Mouse (Mus musculus): ENCODE results near the gene Adck2.
A peak's percentile ranks its signal among the peaks of the same experiment; 100 is the strongest.

Adck2 gene

GRCm38 (mm10) chr6:39556900-39557659 lies 16.6 kb upstream of the Adck2 start:
- no peak for DNase-seq (ENCODE audit: extremely low read depth, low read depth, low spot score)

DNA sequence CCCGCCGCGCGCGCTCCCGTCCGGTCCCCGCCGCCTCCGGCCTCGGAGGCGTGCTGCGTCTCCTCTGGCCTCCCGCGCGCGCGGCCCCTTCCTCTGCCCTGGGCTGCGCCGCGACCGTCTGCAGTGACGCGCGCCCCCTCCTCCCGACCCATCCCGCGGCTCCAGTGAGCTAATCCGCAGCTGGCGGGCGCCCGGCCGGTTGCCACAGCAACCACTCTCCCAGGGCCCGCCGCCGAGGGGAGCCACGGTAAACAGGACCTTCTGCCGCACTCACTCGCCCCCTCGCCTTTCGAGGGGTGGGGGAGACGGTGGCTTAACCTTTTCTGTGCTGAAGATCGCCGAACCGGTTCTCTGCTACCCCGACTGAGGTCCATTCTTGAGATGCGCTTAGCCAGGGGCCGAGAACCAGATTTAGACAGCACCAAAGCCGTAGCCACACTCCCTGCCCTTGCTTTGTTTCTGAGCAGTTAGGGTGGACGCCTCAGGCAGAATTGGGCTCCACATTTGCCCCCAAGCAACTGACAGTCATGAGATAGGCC lies 15.9 kb upstream of the Adck2 start, which contains the start of gene Dennd2a:
Dennd2a (minus strand) TSS at position 145 of the 539 bp plus-strand sequence.
- DNase-seq (ENCODE audit: extremely low read depth, low read depth, low spot score), result no peak

GRCm38 (mm10) chr6:39559276-39559939 lies 14.3 kb upstream of the Adck2 start:
- DNase-seq (ENCODE audit: extremely low read depth, low read depth, low spot score), result no peak

GRCm38 (mm10) chr6:39562166-39563015 lies 11.3 kb upstream of the Adck2 start:
- DNase-seq (ENCODE audit: extremely low read depth, low read depth, low spot score), result no peak

DNA sequence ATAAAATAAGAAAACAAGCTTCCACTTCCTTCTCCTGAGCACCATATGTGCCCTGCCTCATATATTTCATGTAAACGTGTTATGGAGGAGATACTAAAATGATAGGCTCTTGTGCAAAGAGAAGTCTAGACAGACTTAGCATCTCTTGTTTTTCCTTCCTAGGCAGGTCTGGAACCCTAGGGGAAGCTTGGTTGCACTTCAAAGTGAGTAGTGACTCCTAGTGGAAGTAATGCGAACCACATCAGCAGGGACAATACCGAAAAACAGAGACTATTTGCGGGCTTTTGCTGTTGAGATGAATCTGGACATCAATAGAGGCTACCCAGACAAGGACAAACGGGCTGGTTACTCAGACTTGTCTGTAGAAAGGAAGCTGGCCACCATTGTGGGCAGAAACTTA lies 6.1 kb upstream of the Adck2 start:
- no peak for DNase-seq (ENCODE audit: extremely low read depth, low read depth, low spot score)

- DNase-seq (ENCODE audit: extremely low read depth, low read depth, low spot score), result no peak
Observed at GRCm38 (mm10) chr6:39570426-39570825, 3.2 kb upstream of the Adck2 start.

DNA sequence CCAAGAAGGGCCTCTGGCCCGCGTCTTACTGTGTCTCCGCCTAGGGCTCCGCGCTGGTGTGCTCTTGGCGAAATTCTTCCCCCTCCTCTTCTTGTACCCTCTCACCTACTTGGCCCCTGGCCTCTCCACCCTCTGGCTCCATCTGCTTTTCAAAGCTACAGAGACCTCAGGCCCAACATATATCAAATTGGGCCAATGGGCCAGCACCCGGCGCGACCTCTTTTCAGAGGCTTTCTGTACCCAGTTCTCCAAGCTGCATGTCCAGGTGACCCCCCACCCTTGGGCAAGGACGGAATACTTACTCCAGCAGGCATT lies 839 bp downstream of the Adck2 start:
- DNase-seq (ENCODE audit: extremely low read depth, low read depth, low spot score), result no peak

DNA sequence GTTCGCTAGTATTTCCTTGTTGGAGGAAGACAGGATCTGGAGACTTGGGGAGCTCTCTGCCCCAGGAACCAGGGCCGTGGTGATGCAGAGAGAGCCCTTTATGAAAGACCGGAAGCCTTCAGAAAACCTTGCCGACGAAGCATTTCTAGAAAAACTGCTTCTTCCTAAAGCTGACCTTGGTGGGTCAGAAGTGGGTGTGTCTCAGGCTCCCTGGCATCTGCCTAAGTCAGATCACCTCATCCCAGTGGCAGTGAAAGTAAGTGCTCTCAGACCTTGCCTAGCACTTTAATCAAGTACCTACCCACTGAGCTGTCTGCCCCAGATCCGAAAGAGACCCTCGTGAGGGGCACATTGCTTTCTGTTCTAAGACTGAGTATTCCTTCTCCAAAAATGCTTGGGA lies 1.3 kb downstream of the Adck2 start:
- no peak for DNase-seq (ENCODE audit: extremely low read depth, low read depth, low spot score)

DNA sequence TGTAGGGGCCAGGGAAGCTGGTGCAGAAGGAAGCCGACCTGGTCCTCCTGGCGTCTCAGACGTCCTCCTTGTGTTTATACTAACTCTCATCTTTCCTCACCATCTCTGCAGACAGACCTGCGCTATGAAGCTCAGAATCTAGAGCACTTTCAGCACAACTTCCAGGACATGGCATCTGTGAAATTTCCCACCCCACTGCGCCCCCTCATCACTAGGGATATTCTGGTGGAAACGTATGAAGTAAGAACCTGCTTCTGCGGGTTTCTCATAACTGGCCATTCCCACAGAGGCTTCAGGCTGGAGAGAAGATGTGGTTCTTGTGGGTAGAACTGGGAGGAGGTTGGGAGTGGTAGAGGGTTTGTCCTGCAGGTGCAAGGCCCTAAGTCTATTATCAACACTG lies 5.9 kb downstream of the Adck2 start:
- no peak for DNase-seq (ENCODE audit: extremely low read depth, low read depth, low spot score)

- no peak for DNase-seq (ENCODE audit: extremely low read depth, low read depth, low spot score)
Observed at GRCm38 (mm10) chr6:39580558-39580957, 6.9 kb downstream of the Adck2 start.

- DNase-seq (ENCODE audit: extremely low read depth, low read depth, low spot score), result no peak
Observed at GRCm38 (mm10) chr6:39581087-39581784, 7.6 kb downstream of the Adck2 start.

DNA sequence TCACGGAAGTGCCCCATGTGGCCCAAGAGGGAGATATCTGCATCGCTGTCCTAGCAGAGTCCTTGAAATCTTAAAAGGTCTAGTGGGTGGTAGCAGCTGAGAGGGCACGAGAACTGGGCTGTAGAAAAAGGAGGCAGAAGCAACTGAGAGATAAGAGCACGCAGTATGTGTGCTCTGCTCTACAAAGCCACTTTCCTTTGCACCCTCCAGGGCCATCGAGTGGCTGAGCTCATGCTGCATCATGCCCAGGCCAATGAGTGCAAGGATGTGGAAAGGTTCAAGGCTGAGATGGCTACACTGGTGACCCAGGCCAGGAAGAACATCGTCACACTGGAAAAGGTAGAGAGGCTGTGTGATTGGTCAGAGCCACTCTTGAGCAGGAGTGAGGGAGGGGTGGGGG lies 11.8 kb downstream of the Adck2 start, which contains the start of gene Gm42420:
Gm42420 (plus strand) TSS at position 237 of the 400 bp plus-strand sequence.
- DNase-seq (ENCODE audit: extremely low read depth, low read depth, low spot score), result no peak

- DNase-seq (ENCODE audit: extremely low read depth, low read depth, low spot score), result no peak
Observed at GRCm38 (mm10) chr6:39591481-39591880, 17.8 kb downstream of the Adck2 start.

GRCm38 (mm10) chr6:39592401-39593214 lies 18.9 kb downstream of the Adck2 start, which contains the start of gene Ndufb2:
Gene Ndufb2, plus strand, starts transcription at chr6:39592574.
- peak; percentile 83 for DNase-seq (ENCODE audit: extremely low read depth, low read depth, low spot score)

DNA sequence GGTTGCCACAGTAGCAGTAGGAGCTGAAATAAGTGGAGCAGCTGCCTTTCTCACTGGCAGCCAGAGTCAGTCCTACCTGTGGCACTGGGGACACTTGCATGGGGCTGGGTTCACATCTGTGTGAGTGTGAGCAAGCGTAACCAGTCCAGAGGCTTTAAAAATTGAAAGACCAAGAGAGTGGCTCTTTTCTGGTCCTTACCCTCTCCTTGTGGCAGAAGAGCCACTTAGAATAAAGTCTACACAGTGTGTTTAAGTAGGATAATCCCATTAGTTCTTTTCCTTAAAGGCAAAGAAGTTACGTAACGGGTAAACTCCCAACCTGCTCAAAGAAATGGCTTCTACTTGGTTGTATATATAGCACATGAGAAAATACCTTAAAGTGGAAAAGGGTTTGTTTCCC lies 27.2 kb downstream of the Adck2 start:
- no peak for DNase-seq (ENCODE audit: extremely low read depth, low read depth, low spot score)

DNA sequence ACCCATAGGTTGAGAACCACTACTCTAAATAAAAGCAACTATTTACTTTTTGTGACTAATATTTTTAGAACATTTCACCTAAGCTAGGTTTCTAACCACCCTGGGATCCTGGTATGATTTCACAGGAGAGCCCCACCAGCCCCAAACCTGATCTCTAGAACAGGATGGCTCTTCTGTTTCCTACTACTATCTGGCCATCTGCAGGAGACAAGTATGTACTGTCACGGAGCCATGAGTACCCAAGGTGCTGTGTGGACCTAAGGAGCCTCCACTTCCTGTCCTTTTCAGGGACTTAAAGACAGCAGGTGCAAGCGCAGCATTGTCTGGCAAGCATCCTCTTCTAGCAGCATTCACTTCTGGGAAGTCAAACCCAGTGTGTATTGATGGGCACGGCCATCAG lies 28.2 kb downstream of the Adck2 start:
- DNase-seq (ENCODE audit: extremely low read depth, low read depth, low spot score), result no peak

- no peak for DNase-seq (ENCODE audit: extremely low read depth, low read depth, low spot score)
Observed at GRCm38 (mm10) chr6:39604565-39604964, 30.9 kb downstream of the Adck2 start.

GRCm38 (mm10) chr6:39606056-39606455 lies 32.4 kb downstream of the Adck2 start:
- no peak for DNase-seq (ENCODE audit: extremely low read depth, low read depth, low spot score)

DNA sequence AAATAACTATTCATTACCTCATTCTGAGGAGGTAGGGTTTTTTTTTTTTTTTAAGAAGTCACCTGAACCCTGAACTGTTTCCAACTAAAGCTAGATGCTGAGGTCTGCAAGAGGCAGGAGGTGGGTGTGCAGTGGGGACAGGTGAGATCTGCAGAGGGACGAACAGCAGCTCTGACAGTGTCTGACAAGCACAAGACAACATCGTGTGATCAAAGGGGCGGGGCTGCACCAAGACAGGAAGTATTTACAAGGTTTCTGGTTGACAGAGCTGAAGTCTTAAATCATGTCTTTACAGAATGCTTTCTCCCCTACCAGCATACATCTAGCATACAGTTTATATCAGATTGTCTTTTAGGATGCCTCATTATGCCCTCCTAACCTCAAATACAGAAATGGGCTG lies 33.2 kb downstream of the Adck2 start:
- DNase-seq (ENCODE audit: extremely low read depth, low read depth, low spot score), result no peak

DNA sequence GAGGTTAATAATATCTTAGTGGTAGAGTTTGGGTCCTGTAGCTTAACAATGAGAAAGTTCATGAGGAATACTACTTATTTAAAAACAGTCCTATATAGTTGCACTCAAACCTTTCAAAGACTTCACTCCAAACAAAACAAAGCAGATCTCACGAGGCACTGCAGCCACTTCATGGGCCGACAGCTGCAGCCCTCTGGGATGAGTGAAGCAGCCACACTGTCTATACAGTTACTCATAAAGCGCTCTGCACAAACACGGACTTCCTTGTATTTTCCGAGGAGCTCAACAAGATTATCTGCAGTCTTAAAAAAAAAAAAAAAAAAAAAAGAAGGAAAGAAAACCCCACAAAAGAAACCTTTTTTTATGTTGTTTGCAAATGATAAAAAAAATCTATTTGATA lies 33.7 kb downstream of the Adck2 start:
- no peak for DNase-seq (ENCODE audit: extremely low read depth, low read depth, low spot score)
